Mouse (Mus musculus) CH12.LX (cell line): ENCODE measurements around the gene Thsd4. TPM values are rescaled to one million over a fixed set of nuclear protein-coding genes. Genes with fewer than 3 reads are reported as not detected.

Experiments
- DNase-seq: peaks from one replicate; pipeline ENCODE4 v3.0.0-alpha.2; 2013; ENCODE audit errors: extremely low read depth
- H3K27ac ChIP-seq: 2 replicates; pipeline ENCODE4 v1.5.1; 2012; ENCODE audit warnings: low read depth, mild to moderate bottlenecking, control low read depth, moderate library complexity; ENCODE audit not compliant: insufficient read depth
- H3K27me3 ChIP-seq: replicated peaks from 2 replicates; pipeline ENCODE3; 2012; ENCODE audit warnings: inconsistent platforms
- H3K36me3 ChIP-seq, 2 experiments: replicated peaks in 1 of 2; 2 replicates each; pipeline versions ENCODE3 to v1.6.1; 2012; ENCODE audit warnings: inconsistent platforms in 1 of 2, low read length in 1 of 2, mild to moderate bottlenecking in 1 of 2, mixed read lengths in 1 of 2, moderate library complexity in 1 of 2; ENCODE audit not compliant: control insufficient read depth in 1 of 2, insufficient read depth in 1 of 2
- H3K4me1 ChIP-seq, 2 experiments: 2 replicates each; pipeline ENCODE4 v1.6.1; 2012; ENCODE audit warnings: inconsistent platforms in 1 of 2, moderate library complexity in 1 of 2; ENCODE audit not compliant: insufficient read depth in 2 of 2, control insufficient read depth in 1 of 2
- H3K4me2 ChIP-seq: 2 replicates; pipeline ENCODE4 v1.6.1; 2012; ENCODE audit warnings: low read depth, mild to moderate bottlenecking, control low read depth; ENCODE audit not compliant: poor library complexity, insufficient read depth, severe bottlenecking
- H3K4me3 ChIP-seq, 3 experiments: fragments of 150-350 bp in 1 of 3; sonication (generic) in 1 of 3; replicated peaks in 1 of 3; 2 replicates each; pipeline versions ENCODE3 to v1.5.1; 2011 to 2012; ENCODE audit warnings: low read depth in 2 of 3, low read length in 2 of 3, mild to moderate bottlenecking in 2 of 3, moderate library complexity in 2 of 3, control low read depth in 1 of 3, improper control_type of control experiment in 1 of 3, inconsistent platforms in 1 of 3, mixed read lengths in 1 of 3; ENCODE audit not compliant: poor library complexity in 1 of 3
- H3K79me2 ChIP-seq: replicated peaks from 2 replicates; pipeline ENCODE4 v1.6.1; 2012; ENCODE audit warnings: mild to moderate bottlenecking, moderate library complexity; ENCODE audit not compliant: control insufficient read depth, poor library complexity, insufficient read depth, severe bottlenecking; ENCODE audit errors: extremely low read depth
- H3K9ac ChIP-seq: 2 replicates; pipeline ENCODE4 v1.6.1; 2012; ENCODE audit warnings: low read depth, mild to moderate bottlenecking, control low read depth, moderate library complexity; ENCODE audit not compliant: insufficient read depth
- H3K9me3 ChIP-seq: replicated peaks from 2 replicates; pipeline ENCODE3; 2012; ENCODE audit warnings: low read length, inconsistent platforms, mixed read lengths
- BHLHE40 ChIP-seq: IDR thresholded peaks from 2 replicates; pipeline ENCODE4 v1.6.1; 2011; ENCODE audit warnings: mild to moderate bottlenecking, low read depth, low read length, improper control_type of control experiment
- CHD1 ChIP-seq: IDR thresholded peaks from 2 replicates; pipeline ENCODE4 v1.6.1; 2012; ENCODE audit warnings: low read depth, low read length, improper control_type of control experiment, inconsistent platforms
- CTCF ChIP-seq, 2 experiments: IDR thresholded peaks in 1 of 2; conservative IDR thresholded peaks in 1 of 2; 2 replicates each; pipeline ENCODE4 v1.5.1; 2011 to 2012; ENCODE audit warnings: low read depth in 2 of 2, low read length in 2 of 2, improper control_type of control experiment in 1 of 2, inconsistent platforms in 1 of 2, mild to moderate bottlenecking in 1 of 2, moderate library complexity in 1 of 2
- E2F4 ChIP-seq: IDR thresholded peaks from 2 replicates; pipeline ENCODE4 v1.6.1; 2011; ENCODE audit warnings: low read depth, low read length, improper control_type of control experiment; ENCODE audit not compliant: insufficient replicate concordance
- EP300 ChIP-seq: IDR thresholded peaks from 2 replicates; pipeline ENCODE4 v1.6.1; 2011; ENCODE audit warnings: low read length, improper control_type of control experiment
- GABPA ChIP-seq: IDR thresholded peaks from 2 replicates; pipeline ENCODE4 v1.6.1; 2012; ENCODE audit warnings: low read depth, low read length, improper control_type of control experiment, inconsistent platforms; ENCODE audit not compliant: insufficient replicate concordance
- HCFC1 ChIP-seq: IDR thresholded peaks from 2 replicates; pipeline ENCODE4 v1.6.1; 2012; ENCODE audit warnings: low read depth, mild to moderate bottlenecking, inconsistent platforms, low read length, improper control_type of control experiment
- JUN ChIP-seq: IDR thresholded peaks from 2 replicates; pipeline ENCODE4 v1.6.1; 2011; ENCODE audit warnings: low read depth, mild to moderate bottlenecking, low read length, improper control_type of control experiment, moderate library complexity; ENCODE audit not compliant: insufficient read depth
- JUND ChIP-seq: conservative IDR thresholded peaks from 2 replicates; pipeline ENCODE4 v1.6.1; 2011; ENCODE audit warnings: low read depth, low read length, improper control_type of control experiment
- KAT2A ChIP-seq: IDR thresholded peaks from 2 replicates; pipeline ENCODE4 v1.6.1; 2012; ENCODE audit warnings: low read length, improper control_type of control experiment, inconsistent platforms; ENCODE audit not compliant: insufficient replicate concordance
- MAFK ChIP-seq: IDR thresholded peaks from 2 replicates; pipeline ENCODE4 v1.6.1; 2011; ENCODE audit warnings: low read length, improper control_type of control experiment; ENCODE audit not compliant: insufficient replicate concordance
- MAX ChIP-seq: IDR thresholded peaks from 2 replicates; pipeline ENCODE4 v1.6.1; 2011; ENCODE audit warnings: low read length, improper control_type of control experiment
- MEF2A ChIP-seq: IDR thresholded peaks from 2 replicates; pipeline ENCODE4 v1.6.1; 2014; ENCODE audit warnings: low read depth, mild to moderate bottlenecking, inconsistent platforms, low read length, improper control_type of control experiment, borderline replicate concordance
- MXI1 ChIP-seq: IDR thresholded peaks from 2 replicates; pipeline ENCODE4 v1.6.1; 2011; ENCODE audit warnings: mild to moderate bottlenecking, low read depth, low read length, improper control_type of control experiment
- NELFE ChIP-seq: IDR thresholded peaks from 2 replicates; pipeline ENCODE4 v1.6.1; 2011; ENCODE audit warnings: low read depth, low read length, improper control_type of control experiment
- NRF1 ChIP-seq: IDR thresholded peaks from 2 replicates; pipeline ENCODE4 v1.6.1; 2014; ENCODE audit warnings: low read depth, mild to moderate bottlenecking, inconsistent platforms, low read length, improper control_type of control experiment, moderate library complexity
- PAX5 ChIP-seq: IDR thresholded peaks from 2 replicates; pipeline ENCODE4 v1.6.1; 2012; ENCODE audit warnings: low read length, inconsistent platforms, mixed read lengths
- POLR2A ChIP-seq: IDR thresholded peaks from 2 replicates; pipeline ENCODE4 v1.6.1; 2011; ENCODE audit warnings: low read depth, mild to moderate bottlenecking, improper control_type of control experiment, low read length
- RAD21 ChIP-seq: IDR thresholded peaks from 2 replicates; pipeline ENCODE4 v1.6.1; 2011; ENCODE audit warnings: low read depth, mild to moderate bottlenecking, low read length, improper control_type of control experiment, moderate library complexity
- RCOR1 ChIP-seq: conservative IDR thresholded peaks from 2 replicates; pipeline ENCODE4 v1.6.1; 2012; ENCODE audit warnings: low read depth, mild to moderate bottlenecking, inconsistent platforms, low read length, improper control_type of control experiment
- SIN3A ChIP-seq: IDR thresholded peaks from 2 replicates; pipeline ENCODE4 v1.6.1; 2012; ENCODE audit warnings: low read length, improper control_type of control experiment, inconsistent platforms
- UBTF ChIP-seq: IDR thresholded peaks from 2 replicates; pipeline ENCODE4 v1.6.1; 2012; ENCODE audit warnings: low read depth, mild to moderate bottlenecking, inconsistent platforms, low read length, improper control_type of control experiment, moderate library complexity
- USF2 ChIP-seq: conservative IDR thresholded peaks from 2 replicates; pipeline ENCODE4 v1.6.1; 2011; ENCODE audit warnings: low read depth, low read length, improper control_type of control experiment
- ZMIZ1 ChIP-seq: IDR thresholded peaks from 2 replicates; pipeline ENCODE4 v1.6.1; 2012; ENCODE audit warnings: low read depth, mild to moderate bottlenecking, inconsistent platforms, low read length, improper control_type of control experiment
- ZNF384 ChIP-seq: IDR thresholded peaks from 2 replicates; pipeline ENCODE4 v1.6.1; 2012; ENCODE audit warnings: low read depth, low read length, improper control_type of control experiment, inconsistent platforms
- dilution Hi-C: fragments of 300-500 bp; cut with MboI; formaldehyde crosslinking; loops from 2 replicates; pipeline ENCODE4 v1.14.3; 2020; ENCODE audit warnings: low sequenced_read_pairs; ENCODE audit not compliant: extremely low pct_unique_long_range_greater_than_20kb, extremely low pct_ligation_motif_present
- in situ Hi-C: fragments of 300-500 bp; cut with MboI; formaldehyde crosslinking; loops from 3 replicates; pipeline ENCODE4 v1.14.3; 2019; ENCODE audit warnings: low sequenced_read_pairs, low pct_ligation_motif_present, low pct_unique_long_range_greater_than_20kb, mixed read lengths
- polyA plus RNA-seq: library from polyadenylated mRNA; unstranded; fragments of >175 nt; gene quantifications from 2 replicates; pipeline ENCODE4 v1.2.1, GENCODE M21; 2012; ENCODE audit warnings: low read depth; ENCODE audit not compliant: insufficient read length
- total RNA-seq, 2 experiments: library from RNA; depleted of rRNA; stranded (reverse); fragments of 300-350 nt in 1 of 2; fragments of >200 nt in 1 of 2; gene quantifications; 2 replicates each; pipeline ENCODE4 v1.2.3; 2012 to 2014

Thsd4 gene
- total and polyA plus RNA-seq, 3 experiments = not detected

DNA sequence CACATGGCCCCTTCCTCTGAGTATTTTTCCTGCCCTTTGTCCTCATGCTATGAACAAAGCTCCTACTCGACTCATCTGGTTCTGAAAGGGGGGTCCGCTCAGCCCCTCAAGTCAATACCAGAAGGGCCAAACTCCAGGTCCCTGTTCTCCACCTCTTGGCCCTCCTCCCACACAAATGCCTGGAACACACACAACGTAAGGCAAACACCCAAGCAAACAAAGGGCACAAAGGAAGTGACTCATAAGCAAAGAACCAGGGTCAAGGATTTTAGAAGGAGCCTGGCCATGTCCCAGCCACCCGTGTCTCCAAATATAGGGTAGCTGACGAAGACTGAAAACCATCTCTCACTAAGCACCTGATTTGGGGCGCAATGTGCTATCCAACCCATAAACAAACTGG, 19.6 kb downstream of the Thsd4 start:
- Histone ChIP-seq H3K9ac (no peak overlapping the region), H3K4me2 (no peak overlapping the region), H3K27me3 (no peaks in the 10 kb centered on the region), H3K9me3 (no peaks in the 10 kb centered on the region), H3K79me2 (no peaks in the 10 kb centered on the region), H3K4me3 (no peak overlapping the region), H3K4me1 (no peaks in the 10 kb centered on the region), H3K36me3 (no peaks in the 10 kb centered on the region), H3K27ac (no peak overlapping the region)
- dilution Hi-C loops (no loop called here), in situ Hi-C loops (no loop called here)
- TF ChIP-seq NRF1 (no peak), POLR2A (no peak), MAFK (no peak), CHD1 (no peak), RCOR1 (no peak), GABPA (no peak), MXI1 (no peak), SIN3A (no peak), ZNF384 (no peak), PAX5 (no peak), UBTF (no peak), JUN (no peak), E2F4 (no peak), HCFC1 (no peak), MAX (no peak), KAT2A (no peak), JUND (no peak), EP300 (no peak), NELFE (no peak), USF2 (no peak)
- DNase-seq = no peak

DNA sequence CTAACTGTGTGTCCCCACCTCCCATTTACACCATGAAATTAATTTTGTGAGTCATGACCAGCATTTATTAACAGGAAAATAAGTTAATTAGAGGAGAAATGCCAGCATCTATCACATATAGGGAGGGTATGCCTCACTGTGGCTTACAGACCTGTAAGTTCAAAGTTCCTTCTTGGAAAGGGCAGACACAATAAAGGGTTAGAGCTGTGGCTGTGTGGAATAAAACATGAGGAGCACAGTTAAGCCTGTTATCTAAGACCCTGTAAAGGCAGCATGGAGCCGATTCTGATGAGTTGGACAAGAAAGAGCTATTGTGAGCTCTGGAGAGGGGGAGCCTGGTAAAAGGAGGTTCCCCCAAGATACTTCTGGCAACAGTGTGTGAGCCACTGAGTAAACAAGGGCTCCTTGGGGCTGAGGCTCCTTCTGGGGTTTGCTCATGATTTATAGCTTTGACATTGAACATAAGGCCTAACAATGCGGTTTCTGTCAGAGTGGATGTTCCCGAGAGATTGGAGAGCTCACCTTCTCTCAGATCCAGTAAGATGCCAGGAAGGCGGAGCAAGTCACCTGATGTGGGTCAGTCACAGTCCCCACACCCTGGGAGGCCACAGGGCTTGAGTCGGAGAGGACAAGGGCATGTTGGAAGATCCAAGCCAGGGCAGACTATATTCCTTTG, 20.2 kb downstream of the Thsd4 start:
- dilution Hi-C loops (no loop called here), in situ Hi-C loops (no loop called here)
- H3K27me3 ChIP-seq = no peaks in the 10 kb centered on the region
- H3K9ac ChIP-seq = no peak overlapping the region
- H3K79me2 ChIP-seq = no peaks in the 10 kb centered on the region
- H3K4me1 ChIP-seq = no peaks in the 10 kb centered on the region
- no peaks in the 10 kb centered on the region for H3K36me3 ChIP-seq
- no peak overlapping the region for H3K27ac ChIP-seq
- H3K9me3 ChIP-seq = no peaks in the 10 kb centered on the region
- H3K4me3 ChIP-seq = no peak overlapping the region
- TF ChIP-seq ZNF384 (no peak), JUND (no peak), MEF2A (no peak), ZMIZ1 (no peak), MAFK (no peak), MAX (no peak), NRF1 (no peak), SIN3A (no peak), PAX5 (no peak), RCOR1 (no peak), E2F4 (no peak), CTCF (conservative IDR thresholded peaks at IDR 0.05 in 1 of 2, IDR thresholded peaks at IDR 0.05 in 1 of 2; ENCODE audit: low read depth in 2 of 2, low read length in 2 of 2) (no peak), RAD21 (no peak), BHLHE40 (no peak), JUN (no peak)
- no peak for DNase-seq
- H3K4me2 ChIP-seq = no peak overlapping the region
